Mouse (Mus musculus): ENCODE measurements at regions not wholly inside any gene's neighbourhood (a gene's known extent, or its start where the extent isn't known, plus 50 kb on each side); places are given as distances from the start of the nearest gene placed in this dataset.
A peak's percentile ranks its signal among the peaks of the same experiment; 100 is the strongest.

DNA sequence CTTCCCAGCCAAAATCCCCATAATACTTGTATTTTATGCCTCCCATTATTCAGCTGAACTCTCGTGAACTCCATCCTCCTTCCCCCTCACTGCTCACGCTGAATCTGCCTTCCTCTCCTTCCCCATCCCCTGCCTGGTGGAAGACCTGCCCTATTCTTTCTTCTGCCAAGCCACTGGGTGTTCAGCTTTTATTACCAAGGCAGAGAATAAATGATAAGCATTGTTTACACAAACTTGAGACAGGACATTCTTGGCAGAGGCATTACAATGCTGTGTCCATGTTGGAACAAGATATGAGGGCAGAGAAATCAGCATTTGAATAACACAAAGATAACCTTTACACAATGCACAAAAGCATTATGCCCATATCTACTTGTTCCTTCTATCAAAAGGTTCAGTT lies 80.2 kb downstream of the Dhrs2 start:
- intact Hi-C loops (cut with DNase I), result no loop called here

DNA sequence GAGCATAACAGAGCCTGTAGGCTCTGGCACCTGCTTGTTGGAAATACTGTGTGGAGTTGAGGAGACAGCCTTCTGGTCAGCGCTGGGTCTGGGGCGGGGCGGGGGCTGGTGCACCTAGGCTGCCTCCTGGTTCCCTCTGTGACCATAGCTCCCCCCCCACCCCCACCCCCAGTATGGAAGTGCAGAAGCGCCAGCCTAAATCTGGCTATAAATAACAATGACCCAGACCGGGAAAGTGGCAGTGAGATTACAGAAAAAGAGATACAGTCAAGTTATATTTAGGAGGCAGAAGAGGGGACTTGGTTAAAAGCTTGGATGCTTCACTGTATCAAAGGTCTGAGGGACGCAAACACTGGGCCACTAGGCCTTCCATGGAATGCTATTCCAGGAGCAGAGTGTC lies 91.8 kb downstream of the Dhrs2 start:
- intact Hi-C loops (cut with DNase I), result no loop called here
- no peak for DNase-seq (ENCODE audit: low spot score in 2 of 2)

More for the DNA sequence above, 80.2 kb downstream of the Dhrs2 start:
- DNase-seq (ENCODE audit: low spot score in 2 of 2), result no peak

DNA sequence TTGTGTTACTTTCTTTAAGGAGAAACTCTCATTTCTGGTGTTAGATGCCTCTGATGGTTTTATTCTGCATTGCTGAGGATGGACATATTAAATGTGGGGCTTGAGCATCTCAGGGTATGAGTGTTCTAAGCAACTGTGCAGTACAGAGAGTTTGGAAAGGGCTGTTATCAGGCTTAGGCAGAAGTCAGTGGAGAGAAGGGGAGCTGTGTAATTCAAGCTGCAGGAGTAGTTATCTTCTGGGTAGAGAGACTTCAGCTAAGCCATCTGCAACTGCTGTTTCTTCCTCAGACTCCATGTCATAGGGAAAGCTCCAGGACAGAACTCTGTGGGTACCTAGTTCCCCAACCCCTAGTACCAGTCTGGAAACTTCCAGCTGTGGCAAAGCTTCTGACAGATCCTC lies 102.1 kb downstream of the Dhrs2 start:
- intact Hi-C loops (cut with DNase I), result no loop called here
- no peak for DNase-seq (ENCODE audit: low spot score in 2 of 2)

DNA sequence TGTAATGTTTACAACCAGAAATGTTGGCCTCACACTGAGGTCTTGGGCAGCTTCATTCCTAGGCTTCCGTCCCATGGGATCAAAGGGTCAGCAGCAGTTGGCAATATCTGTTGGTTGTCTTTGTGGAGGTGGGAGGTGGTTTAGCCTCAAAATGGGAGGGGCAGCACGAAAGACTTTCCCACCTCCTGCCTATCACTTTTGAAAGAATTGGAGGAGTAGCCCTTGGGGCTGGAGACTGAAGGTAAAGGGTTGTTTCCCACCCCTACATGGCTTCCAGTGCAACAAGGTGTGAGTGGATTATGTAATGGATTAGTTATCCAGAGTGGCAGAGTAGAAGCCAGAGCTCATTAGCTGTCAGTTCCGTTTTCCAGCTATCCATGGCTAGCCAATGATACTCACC lies 102.5 kb downstream of the Dhrs2 start:
- DNase-seq (ENCODE audit: low spot score in 2 of 2), result no peak
- intact Hi-C loops (cut with DNase I), result no loop called here

DNA sequence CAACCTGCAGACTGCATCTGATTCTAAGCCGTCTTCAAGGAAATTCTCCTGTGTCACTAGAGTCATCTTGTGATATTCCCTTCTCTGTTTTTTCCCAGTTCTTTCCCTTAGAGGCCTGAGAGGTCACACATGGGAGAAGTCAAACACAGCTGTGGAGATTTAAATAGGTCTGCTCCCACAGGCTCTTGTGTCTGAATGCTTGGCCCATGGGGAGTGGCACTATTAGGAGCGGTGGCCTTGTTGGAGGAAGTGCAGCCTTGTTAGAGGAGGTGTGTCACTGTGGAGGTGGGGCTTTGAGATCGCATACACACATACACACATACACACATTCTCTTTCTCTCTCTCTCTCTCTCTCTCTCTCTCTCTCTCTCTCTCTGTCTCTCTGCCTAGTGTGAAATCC lies 112.0 kb downstream of the Dhrs2 start:
- intact Hi-C loops (cut with DNase I), result no loop called here
- no peak for DNase-seq (ENCODE audit: low spot score in 2 of 2)

GRCm38 (mm10) chr14:55334305-55334704 lies 112.5 kb downstream of the Dhrs2 start:
- intact Hi-C loops (cut with DNase I), result no loop called here
- no peak for DNase-seq (ENCODE audit: low spot score in 2 of 2)

DNA sequence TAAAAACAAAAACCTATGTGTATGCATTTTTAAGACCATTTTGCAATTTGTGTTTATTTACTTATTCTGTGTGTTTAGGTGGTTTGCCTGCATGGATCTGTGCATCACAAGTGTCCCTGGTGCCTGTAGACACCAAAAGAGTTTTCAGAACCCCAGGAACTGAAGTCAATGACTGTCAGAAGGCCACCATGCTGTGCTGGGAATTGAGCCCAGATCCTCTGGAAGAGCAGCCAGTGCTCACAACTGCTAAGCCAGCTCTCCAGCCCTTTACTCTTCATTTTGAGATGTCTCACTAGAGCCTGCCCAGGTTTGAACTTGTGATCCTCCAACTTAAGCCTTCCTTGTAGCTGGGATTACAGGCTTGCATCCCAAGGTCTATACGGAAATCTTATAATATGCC lies 113.8 kb downstream of the Dhrs2 start:
- intact Hi-C loops (cut with DNase I), result no loop called here
- DNase-seq (ENCODE audit: low spot score in 2 of 2), result no peak

- intact Hi-C loops (cut with DNase I), result no loop called here
- DNase-seq (ENCODE audit: low spot score in 2 of 2), result no peak
These were observed 114.8 kb downstream of the Dhrs2 start for GRCm38 (mm10) chr14:55336451-55337195.

DNA sequence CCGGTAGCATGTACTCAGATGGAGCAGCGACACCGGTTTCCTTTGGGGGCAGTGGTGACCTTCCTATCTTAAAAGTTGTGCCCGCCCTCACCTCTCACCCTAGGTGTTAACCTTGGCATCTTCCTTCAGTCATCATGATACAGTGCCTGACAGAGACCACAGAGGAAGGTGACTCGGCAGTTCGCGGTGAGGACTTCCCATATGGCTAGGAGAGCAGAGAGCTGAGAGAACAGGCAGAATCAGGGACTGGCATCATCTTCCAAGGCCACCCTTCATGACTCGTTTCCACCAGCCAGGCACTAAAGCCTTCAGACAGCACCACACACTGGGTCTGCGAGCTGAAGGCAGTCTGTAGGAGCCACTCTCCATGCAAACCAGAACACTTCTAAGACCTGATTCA lies 116.2 kb downstream of the Dhrs2 start:
- intact Hi-C loops (cut with DNase I), result no loop called here
- DNase-seq (ENCODE audit: low spot score in 2 of 2), result no peak

GRCm38 (mm10) chr14:55338500-55338899 lies 116.7 kb downstream of the Dhrs2 start:
- DNase-seq (ENCODE audit: low spot score in 2 of 2), result no peak
- intact Hi-C loops (cut with DNase I), result no loop called here

DNA sequence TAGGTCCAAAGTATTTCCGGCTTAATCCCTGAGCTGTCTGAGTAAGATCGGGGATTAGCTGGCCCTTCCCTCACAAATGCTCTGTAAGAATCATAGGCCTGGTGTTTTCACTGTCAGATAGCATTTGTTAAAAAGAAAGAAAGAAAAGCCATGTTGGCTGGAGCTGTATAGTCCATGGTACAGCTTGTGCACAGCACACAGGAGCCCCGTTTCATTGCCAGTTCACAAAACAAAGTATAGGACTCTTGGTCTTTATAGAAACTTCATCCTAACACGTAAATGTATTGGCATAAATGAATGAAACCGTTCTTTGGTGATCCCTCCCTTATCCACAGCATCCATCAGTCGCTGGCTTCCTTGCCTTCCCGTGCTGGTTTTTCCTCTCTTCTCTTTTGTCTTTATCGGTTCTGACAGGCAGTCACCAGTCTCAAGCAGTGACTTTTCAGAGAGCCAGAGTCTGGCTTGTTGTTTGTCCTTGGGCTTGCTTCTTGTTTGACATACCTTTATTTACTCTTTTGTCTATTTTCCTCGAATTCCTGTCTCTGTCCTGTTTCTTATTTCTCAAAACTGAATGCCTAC lies 117.3 kb downstream of the Dhrs2 start:
- intact Hi-C loops (cut with DNase I), result no loop called here

GRCm38 (mm10) chr14:55343341-55343740 lies 121.5 kb downstream of the Dhrs2 start:
- intact Hi-C loops (cut with DNase I), result no loop called here
- DNase-seq (ENCODE audit: low spot score in 2 of 2), result no peak

More for the DNA sequence above, 117.3 kb downstream of the Dhrs2 start:
- no peak for DNase-seq (ENCODE audit: low spot score in 2 of 2)

GRCm38 (mm10) chr14:55343914-55344313 lies 122.1 kb downstream of the Dhrs2 start:
- intact Hi-C loops (cut with DNase I), result no loop called here
- no peak for DNase-seq (ENCODE audit: low spot score in 2 of 2)

DNA sequence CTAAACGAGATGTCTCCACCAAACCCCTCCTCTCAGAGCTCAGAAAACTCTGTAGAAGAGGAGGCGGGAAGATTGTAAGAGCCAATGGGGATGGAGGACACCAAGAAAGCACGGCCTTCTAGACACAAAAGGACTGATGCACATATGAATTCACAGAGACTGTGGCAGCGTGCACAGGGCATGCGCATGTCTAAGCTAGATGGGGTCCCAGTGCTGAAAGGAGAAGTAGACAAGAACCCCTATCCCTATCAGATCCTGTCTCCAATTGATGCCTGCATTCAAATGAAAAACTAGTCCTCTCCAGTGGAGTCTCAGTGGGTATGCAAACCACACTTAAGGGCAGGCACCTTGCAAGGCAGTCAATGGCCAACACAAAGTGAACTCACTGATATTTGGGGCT lies 123.3 kb downstream of the Dhrs2 start:
- DNase-seq (ENCODE audit: low spot score in 2 of 2), result no peak
- intact Hi-C loops (cut with DNase I), result no loop called here

GRCm38 (mm10) chr14:55348098-55348497 lies 126.3 kb downstream of the Dhrs2 start:
- intact Hi-C loops (cut with DNase I), result no loop called here
- DNase-seq (ENCODE audit: low spot score in 2 of 2), result no peak

GRCm38 (mm10) chr14:55357258-55357657 lies 121.3 kb upstream of the Dhrs4 start:
- DNase-seq (ENCODE audit: low spot score in 2 of 2), result no peak
- intact Hi-C loops (cut with DNase I), result no loop called here

- no peak for DNase-seq (ENCODE audit: low spot score in 2 of 2)
- intact Hi-C loops (cut with DNase I), result no loop called here
These were observed 120.1 kb upstream of the Dhrs4 start for GRCm38 (mm10) chr14:55358429-55358828.

GRCm38 (mm10) chr14:55362316-55362715 lies 116.2 kb upstream of the Dhrs4 start:
- no peak for DNase-seq (ENCODE audit: low spot score in 2 of 2)
- intact Hi-C loops (cut with DNase I), result no loop called here

- intact Hi-C loops (cut with DNase I), result no loop called here
- DNase-seq (ENCODE audit: low spot score in 2 of 2), result no peak
These were observed 115.8 kb upstream of the Dhrs4 start for GRCm38 (mm10) chr14:55362757-55363156.

DNA sequence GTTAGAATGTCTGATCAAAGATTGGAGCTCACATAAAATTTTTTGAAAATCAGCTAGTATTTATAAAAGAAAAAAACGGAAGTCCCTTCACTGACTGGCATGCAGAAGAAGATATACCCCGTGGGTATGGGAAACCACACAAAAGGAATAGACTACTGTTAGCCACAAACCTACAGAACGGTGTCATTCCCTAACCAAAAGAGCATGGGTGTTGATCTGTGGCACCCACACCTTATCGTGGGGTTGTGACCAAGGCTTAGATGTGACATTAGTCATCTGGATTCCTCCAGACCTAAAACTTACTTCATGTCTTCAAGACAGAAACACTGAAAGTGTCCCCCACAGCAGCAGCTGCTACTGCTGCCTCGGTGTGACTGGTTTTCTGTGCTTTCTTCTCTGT lies 108.2 kb upstream of the Dhrs4 start:
- no peak for DNase-seq (ENCODE audit: low spot score in 2 of 2)
- intact Hi-C loops (cut with DNase I), result no loop called here

DNA sequence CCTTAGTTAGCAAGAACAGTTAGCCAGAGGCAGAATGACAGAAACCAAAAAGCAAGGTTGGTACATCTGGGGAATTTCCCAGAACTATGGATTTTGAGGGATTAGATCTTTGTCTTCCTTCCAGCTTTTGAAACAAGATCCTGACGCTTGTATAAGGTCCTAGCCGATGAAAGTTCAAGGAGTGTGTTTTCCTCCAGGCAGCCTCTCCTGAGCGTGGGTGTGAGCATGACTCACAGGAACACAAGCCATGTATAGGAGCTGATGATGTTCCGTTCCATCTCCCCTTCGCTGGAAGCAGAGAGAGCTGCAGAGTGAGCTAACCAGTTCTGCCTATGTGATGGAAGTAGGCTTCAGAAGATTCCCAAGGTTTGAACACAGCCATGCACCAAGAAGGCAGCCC lies 105.6 kb upstream of the Dhrs4 start:
- peak; percentile 40 to 41 for DNase-seq (ENCODE audit: low spot score in 2 of 2)
- intact Hi-C loops (cut with DNase I), result no loop called here

DNA sequence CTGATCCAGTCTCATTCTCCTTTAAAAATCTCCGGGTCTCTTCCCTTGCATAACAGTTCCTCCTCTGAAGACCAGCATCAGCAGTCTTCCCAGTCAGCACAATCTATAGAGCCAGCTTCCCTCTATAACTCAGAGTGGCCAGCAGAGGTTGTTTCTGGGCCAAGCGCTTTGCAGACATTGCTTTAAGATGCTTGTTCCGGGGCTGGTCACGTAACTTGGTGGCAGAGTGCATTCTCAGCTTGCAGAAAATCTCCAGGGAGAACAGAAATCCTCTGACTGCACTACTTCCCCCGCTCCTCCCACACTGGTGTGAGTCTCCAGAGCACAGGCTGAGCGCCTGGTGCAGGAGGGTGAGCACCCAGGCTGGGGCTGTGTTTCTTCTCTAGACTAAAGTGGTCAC lies 91.8 kb upstream of the Dhrs4 start:
- intact Hi-C loops (cut with DNase I), result no loop called here
- DNase-seq (ENCODE audit: low spot score in 2 of 2), result peak; percentile 59

Data from left cerebral cortex, postnatal 36 days (tissue).